Mouse (Mus musculus) spleen, adult 18-20 months (tissue): ENCODE measurements around the gene Aqp9.

ENCODE experiments used
- DNase-seq, 2 experiments: peaks; one replicate each; pipeline ENCODE4 v3.0.0; 2022; ENCODE audit warnings: mixed read lengths in 2 of 2

Gene Aqp9

GRCm38 (mm10) chr9:71168511-71168910 lies at the start of gene Aqp9:
Aqp9 (minus strand) TSS chr9:71168682.
- no peak for DNase-seq

GRCm38 (mm10) chr9:71217793-71218095 lies 49.3 kb upstream of the Aqp9 start:
- no peak for DNase-seq

- no peak for DNase-seq
These were observed 48.7 kb upstream of the Aqp9 start for GRCm38 (mm10) chr9:71216996-71217792.

GRCm38 (mm10) chr9:71216036-71216995 lies 47.8 kb upstream of the Aqp9 start:
- peak; percentile 9 to 26 for DNase-seq

- peak; percentile 21 to 56 for DNase-seq
These were observed 47.0 kb upstream of the Aqp9 start, which contains the start of gene Aldh1a2 for GRCm38 (mm10) chr9:71215248-71216035. Aldh1a2 (plus strand) TSS chr9:71215789.

GRCm38 (mm10) chr9:71213636-71214035 lies 45.2 kb upstream of the Aqp9 start:
- peak; percentile 12 to 21 for DNase-seq

- DNase-seq, result no peak
These were observed 42.4 kb upstream of the Aqp9 start for GRCm38 (mm10) chr9:71210870-71211269.

GRCm38 (mm10) chr9:71209299-71209698 lies 40.8 kb upstream of the Aqp9 start:
- DNase-seq, result no peak

GRCm38 (mm10) chr9:71202265-71202664 lies 33.8 kb upstream of the Aqp9 start:
- no peak for DNase-seq

- DNase-seq, result no peak
These were observed 30.3 kb upstream of the Aqp9 start for GRCm38 (mm10) chr9:71198826-71199225.

- DNase-seq, result peak; percentile 36 to 75
These were observed 20.3 kb upstream of the Aqp9 start for GRCm38 (mm10) chr9:71188647-71189415.

- no peak for DNase-seq
These were observed 18.9 kb upstream of the Aqp9 start for GRCm38 (mm10) chr9:71187396-71187795.

- DNase-seq, result no peak
These were observed 17.3 kb upstream of the Aqp9 start for GRCm38 (mm10) chr9:71185823-71186222.

GRCm38 (mm10) chr9:71185285-71185684 lies 16.8 kb upstream of the Aqp9 start:
- no peak for DNase-seq

GRCm38 (mm10) chr9:71179964-71180700 lies 11.7 kb upstream of the Aqp9 start:
- no peak for DNase-seq

GRCm38 (mm10) chr9:71179276-71179896 lies 10.9 kb upstream of the Aqp9 start:
- no peak for DNase-seq

- no peak for DNase-seq
These were observed 7.2 kb upstream of the Aqp9 start for GRCm38 (mm10) chr9:71175686-71176085.

- no peak for DNase-seq
These were observed 6.0 kb upstream of the Aqp9 start for GRCm38 (mm10) chr9:71174316-71174975.

- DNase-seq, result no peak
These were observed 5.1 kb upstream of the Aqp9 start for GRCm38 (mm10) chr9:71173533-71173932.

- no peak for DNase-seq
These were observed 838 bp downstream of the Aqp9 start for GRCm38 (mm10) chr9:71167473-71168215.
